Mouse (Mus musculus) hindbrain, embryonic 14.5 days (tissue): Measurements from ENCODE around the gene St6gal1. TPM values are rescaled to one million over a fixed set of nuclear protein-coding genes. Genes with fewer than 3 reads are reported as not detected.
A peak's percentile ranks its signal among the peaks of the same experiment; 100 is the strongest.

Experiments
- ATAC-seq: fragments of 200-750 bp; cut with Nextera tagmentation; 2 replicates; pipeline ENCODE4 v1.8.0; 2017; ENCODE audit warnings: moderate number of reproducible peaks, mild to moderate bottlenecking, moderate TSS enrichment, moderate library complexity; ENCODE audit not compliant: low FRiP score
- DNase-seq: peaks from one replicate; pipeline ENCODE4 v3.0.0-alpha.2; 2015; ENCODE audit warnings: low spot score
- H3K27ac ChIP-seq: fragments of 300-500 bp; sonication (generic); 2 replicates; pipeline ENCODE4 v1.5.1; 2014; ENCODE audit warnings: mild to moderate bottlenecking, moderate library complexity
- H3K27me3 ChIP-seq: fragments of 300-500 bp; sonication (generic); 2 replicates; pipeline ENCODE4 v1.6.1; 2014; ENCODE audit warnings: mild to moderate bottlenecking, low read length, mixed read lengths; ENCODE audit not compliant: control insufficient read depth, insufficient read depth
- H3K36me3 ChIP-seq: fragments of 300-500 bp; sonication (generic); replicated peaks from 2 replicates; pipeline ENCODE4 v1.6.1; 2014; ENCODE audit not compliant: control insufficient read depth, insufficient read depth
- H3K4me1 ChIP-seq: fragments of 300-500 bp; sonication (generic); replicated peaks from 2 replicates; pipeline ENCODE4 v1.6.1; 2014; ENCODE audit warnings: antibody characterized with exemption, low read length, mixed read lengths; ENCODE audit not compliant: control insufficient read depth, insufficient read depth
- H3K4me2 ChIP-seq: fragments of 300-500 bp; sonication (generic); replicated peaks from 2 replicates; pipeline ENCODE4 v1.6.1; 2014; ENCODE audit warnings: mild to moderate bottlenecking, moderate library complexity
- H3K4me3 ChIP-seq: fragments of 300-500 bp; sonication (generic); replicated peaks from 2 replicates; pipeline ENCODE4 v1.5.1; 2014; ENCODE audit warnings: mild to moderate bottlenecking, low read length
- H3K9ac ChIP-seq: fragments of 300-500 bp; sonication (generic); 2 replicates; pipeline ENCODE4 v1.6.1; 2014
- H3K9me3 ChIP-seq: fragments of 300-500 bp; sonication (generic); 2 replicates; pipeline ENCODE4 v1.6.1; 2016; ENCODE audit warnings: low read length; ENCODE audit not compliant: control insufficient read depth
- WGBS: fragments of 180-500 bp; shearing (Covaris S2); extraction: QIAGEN DNeasy Blood & Tissue Kit; methylation state at CpG from one replicate; pipeline ENCODE4 v1.1.7; 2014; 5-methylcytosine and 5-hydroxymethylcytosine counted together
- polyA plus RNA-seq: library from polyadenylated mRNA; unstranded; fragments of >200 nt; fragmentation: Nextera tagmentation; extraction: Ambion mirVana; gene quantifications from 2 replicates; pipeline ENCODE4 v1.2.1, GENCODE M21; 2014

The St6gal1 gene
- polyA plus RNA-seq, 1 experiment from 2014 or later, result 30.6 TPM

DNA sequence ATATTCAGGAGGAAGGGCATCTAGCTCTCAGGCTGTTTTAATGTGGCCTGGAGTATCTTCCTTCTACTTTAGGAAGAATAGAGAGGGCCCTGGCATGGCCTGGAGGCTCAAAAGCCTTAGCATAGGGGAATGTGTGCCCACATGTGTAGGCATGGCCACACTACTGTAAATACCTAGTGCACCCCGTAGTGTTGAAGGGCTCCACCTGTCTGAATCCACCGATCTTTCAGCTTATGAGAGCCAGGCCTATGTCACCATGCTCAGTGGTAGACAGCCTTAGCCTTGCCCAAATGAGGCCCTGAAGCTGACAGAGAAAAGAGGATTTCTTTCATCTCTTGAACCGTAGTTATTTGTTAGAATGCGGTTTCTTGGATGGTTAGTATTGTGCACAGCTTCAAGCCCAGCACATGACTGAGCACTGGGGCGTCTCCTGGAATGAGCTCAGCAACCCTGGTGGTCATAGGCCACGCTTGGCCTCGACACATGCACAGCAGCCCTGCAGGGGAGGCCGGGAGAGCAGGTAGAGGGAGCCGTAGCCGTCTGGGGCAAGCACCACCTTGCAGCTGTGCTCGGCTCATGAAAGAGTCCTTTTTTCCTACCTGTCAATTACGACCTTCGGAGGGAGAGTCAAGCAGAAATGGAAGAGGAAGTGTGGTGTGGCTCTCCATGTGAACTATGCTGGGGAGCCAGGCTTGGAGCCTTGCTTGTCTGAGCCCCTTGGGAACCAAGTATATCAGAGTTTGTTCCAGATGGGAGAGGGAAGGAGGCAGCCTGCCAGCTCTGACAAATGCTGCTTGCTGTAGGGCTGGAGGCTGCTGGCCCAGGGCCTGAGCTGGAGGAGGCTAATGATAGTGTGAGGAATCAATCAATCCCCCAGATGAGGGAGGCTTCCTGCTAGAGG lies 15.8 kb downstream of the St6gal1 start:
- H3K4me1 ChIP-seq, result peaks cover 18% of the 10 kb centered on the region
- ATAC-seq (peak; percentile 89), DNase-seq (peak; percentile 76)
- peak overlapping the region; percentile 58 for H3K27ac ChIP-seq
- 58% methylated on average over 13 of the region's 13 CpGs for WGBS
- H3K4me3 ChIP-seq, result no peak overlapping the region
- no peak overlapping the region for H3K9ac ChIP-seq
- no peaks in the 10 kb centered on the region for H3K9me3 ChIP-seq
- no peaks in the 10 kb centered on the region for H3K27me3 ChIP-seq
- no peaks in the 10 kb centered on the region; the same call in 1 of the 2 replicates for H3K36me3 ChIP-seq
- no peak overlapping the region for H3K4me2 ChIP-seq

GRCm38 (mm10) chr16:23240950-23241259 lies 16.4 kb downstream of the St6gal1 start:
- Histone ChIP-seq H3K27me3 (no peaks in the 10 kb centered on the region), H3K4me2 (no peak overlapping the region), H3K36me3 (no peaks in the 10 kb centered on the region; the same call in 1 of the 2 replicates), H3K9ac (no peak overlapping the region), H3K27ac (peak overlapping the region; percentile 58; the same call in 1 of the 2 replicates), H3K4me1 (peaks cover 18% of the 10 kb centered on the region), H3K9me3 (no peaks in the 10 kb centered on the region), H3K4me3 (no peak overlapping the region)
- ATAC-seq (no peak), DNase-seq (no peak)
- 56% methylated on average over 5 of the region's 5 CpGs for WGBS

GRCm38 (mm10) chr16:23243726-23244425 lies 19.3 kb downstream of the St6gal1 start:
- Histone ChIP-seq H3K27ac (no peak overlapping the region), H3K4me2 (no peak overlapping the region), H3K36me3 (no peaks in the 10 kb centered on the region; the same call in 1 of the 2 replicates), H3K9me3 (no peaks in the 10 kb centered on the region), H3K4me3 (no peak overlapping the region), H3K27me3 (no peaks in the 10 kb centered on the region), H3K9ac (no peak overlapping the region), H3K4me1 (peaks cover 18% of the 10 kb centered on the region)
- 66% methylated on average over 5 of the region's 5 CpGs for WGBS
- ATAC-seq (no peak), DNase-seq (no peak)

DNA sequence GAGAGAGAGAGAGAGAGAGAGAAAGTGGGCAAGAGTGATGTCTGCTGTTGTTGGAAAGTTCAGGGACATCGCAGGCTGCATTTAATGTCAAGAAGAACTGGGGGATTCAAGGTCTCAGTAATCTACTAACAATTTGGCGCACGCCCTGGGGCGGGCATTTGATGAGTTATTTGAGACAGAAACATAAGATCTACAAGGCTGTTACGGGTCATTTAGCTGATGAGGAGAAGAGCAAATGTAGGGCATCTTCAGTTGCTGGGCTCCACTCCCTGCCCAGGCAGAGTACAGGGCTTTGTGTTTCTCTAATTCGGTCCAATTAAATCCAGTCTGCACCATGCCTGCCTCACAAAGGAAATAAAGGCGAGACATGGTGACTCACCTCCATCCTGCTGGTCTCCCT lies 19.9 kb downstream of the St6gal1 start:
- 86% methylated on average over 7 of the region's 7 CpGs for WGBS
- H3K27me3 ChIP-seq, result no peaks in the 10 kb centered on the region
- no peak for ATAC-seq
- peaks cover 18% of the 10 kb centered on the region for H3K4me1 ChIP-seq
- no peak overlapping the region for H3K4me3 ChIP-seq
- H3K9ac ChIP-seq, result no peak overlapping the region
- no peak overlapping the region for H3K27ac ChIP-seq
- H3K36me3 ChIP-seq, result no peaks in the 10 kb centered on the region; the same call in 1 of the 2 replicates
- no peaks in the 10 kb centered on the region for H3K9me3 ChIP-seq
- DNase-seq, result no peak
- H3K4me2 ChIP-seq, result no peak overlapping the region

DNA sequence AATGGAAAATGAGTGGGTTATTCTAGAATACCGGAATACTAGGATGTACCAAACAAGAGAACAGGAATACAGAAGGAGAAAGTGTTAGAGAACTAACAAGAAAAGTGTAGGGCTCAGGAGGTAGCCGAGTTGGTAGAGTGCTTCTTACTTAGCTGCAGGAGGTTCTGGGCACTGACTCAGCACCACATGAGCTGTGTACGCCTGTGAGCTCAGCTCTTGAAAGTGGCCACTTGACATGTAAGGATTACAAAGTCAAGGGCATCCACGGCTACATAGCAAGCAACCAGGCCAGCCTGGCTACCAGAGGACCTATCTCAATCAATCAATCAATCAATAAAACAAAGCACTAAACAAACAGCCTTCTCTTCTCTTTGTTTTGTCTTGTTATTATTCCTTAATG lies 24.7 kb downstream of the St6gal1 start:
- H3K36me3 ChIP-seq, result no peaks in the 10 kb centered on the region
- WGBS, result 48% methylated on average over 4 of the region's 4 CpGs
- H3K9me3 ChIP-seq, result no peaks in the 10 kb centered on the region
- ATAC-seq, result no peak
- peaks cover 15% of the 10 kb centered on the region for H3K4me1 ChIP-seq
- no peaks in the 10 kb centered on the region for H3K27me3 ChIP-seq
- H3K4me3 ChIP-seq, result no peak overlapping the region
- no peak overlapping the region for H3K4me2 ChIP-seq
- DNase-seq, result no peak
- H3K9ac ChIP-seq, result no peak overlapping the region
- no peak overlapping the region for H3K27ac ChIP-seq

GRCm38 (mm10) chr16:23249762-23250161 lies 25.2 kb downstream of the St6gal1 start:
- no peak overlapping the region for H3K4me3 ChIP-seq
- 55% methylated on average over 6 of the region's 6 CpGs for WGBS
- no peak overlapping the region for H3K4me2 ChIP-seq
- ATAC-seq (no peak), DNase-seq (no peak)
- H3K27me3 ChIP-seq, result no peaks in the 10 kb centered on the region
- H3K9ac ChIP-seq, result no peak overlapping the region
- peaks cover 15% of the 10 kb centered on the region for H3K4me1 ChIP-seq
- H3K36me3 ChIP-seq, result no peaks in the 10 kb centered on the region
- H3K27ac ChIP-seq, result no peak overlapping the region
- no peaks in the 10 kb centered on the region for H3K9me3 ChIP-seq

DNA sequence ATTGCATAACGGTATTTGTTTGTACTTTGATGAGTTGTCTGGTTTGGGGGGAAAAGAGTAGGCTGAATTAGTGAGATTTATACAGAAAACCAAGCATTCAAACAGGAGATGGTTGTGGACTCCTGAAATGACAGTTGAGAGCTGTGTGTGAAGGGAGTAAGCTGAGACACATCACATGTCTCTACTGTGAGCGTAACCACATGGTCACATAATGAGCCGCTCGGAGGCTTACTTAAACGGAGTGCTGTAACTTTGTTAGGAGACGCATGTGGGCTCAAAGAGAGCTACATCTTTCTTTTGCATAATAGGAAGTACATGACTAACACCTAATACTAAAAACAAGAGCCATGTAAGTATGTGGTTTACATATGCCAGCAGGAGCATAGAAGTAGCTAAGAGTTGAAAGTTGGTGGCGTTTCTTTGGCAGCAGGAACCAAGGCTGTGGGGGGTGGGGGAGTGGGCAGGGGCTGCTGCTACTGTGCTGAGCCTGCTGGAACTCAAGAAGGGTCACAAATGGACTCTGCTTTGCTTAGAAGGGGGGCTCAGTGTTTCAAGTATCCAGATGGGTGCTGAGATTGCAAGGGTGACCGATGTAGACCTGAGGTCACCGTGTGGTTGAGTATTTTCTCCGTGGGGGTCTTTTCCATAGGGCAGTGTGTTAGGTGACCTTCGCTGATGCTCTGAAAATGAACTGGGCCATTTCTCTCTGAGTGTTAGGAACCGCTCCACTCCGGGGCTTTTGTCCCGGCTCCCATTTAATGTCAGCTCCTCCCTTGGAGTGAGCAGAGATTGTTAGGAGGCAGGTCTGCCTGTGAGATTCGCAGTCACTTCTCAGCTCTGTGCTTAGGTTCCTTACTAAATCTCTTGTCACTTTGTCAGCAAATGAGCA lies 26.3 kb downstream of the St6gal1 start:
- peak overlapping the region; percentile 16; the same call in 1 of the 2 replicates for H3K9ac ChIP-seq
- no peaks in the 10 kb centered on the region for H3K36me3 ChIP-seq
- H3K9me3 ChIP-seq, result no peaks in the 10 kb centered on the region
- H3K27me3 ChIP-seq, result no peaks in the 10 kb centered on the region
- DNase-seq (no peak), ATAC-seq (no peak)
- peaks cover 15% of the 10 kb centered on the region for H3K4me1 ChIP-seq
- H3K27ac ChIP-seq, result peak overlapping the region; percentile 58
- no peak overlapping the region for H3K4me3 ChIP-seq
- H3K4me2 ChIP-seq, result no peak overlapping the region
- 38% methylated on average over 15 of the region's 15 CpGs for WGBS

GRCm38 (mm10) chr16:23251445-23251773 lies 26.9 kb downstream of the St6gal1 start:
- WGBS, result 46% methylated on average over 2 of the region's 2 CpGs
- no peaks in the 10 kb centered on the region for H3K9me3 ChIP-seq
- ATAC-seq (no peak), DNase-seq (no peak)
- no peak overlapping the region for H3K4me3 ChIP-seq
- no peaks in the 10 kb centered on the region for H3K27me3 ChIP-seq
- peak overlapping the region; percentile 58 for H3K27ac ChIP-seq
- H3K9ac ChIP-seq, result 0 out of 2 replicates have a peak overlapping the region, but pooled peaks have one; percentile 16
- H3K36me3 ChIP-seq, result no peaks in the 10 kb centered on the region
- peaks cover 17% of the 10 kb centered on the region for H3K4me1 ChIP-seq
- no peak overlapping the region for H3K4me2 ChIP-seq

GRCm38 (mm10) chr16:23253620-23254019 lies 29.1 kb downstream of the St6gal1 start:
- Histone ChIP-seq H3K4me2 (no peak overlapping the region), H3K27me3 (no peaks in the 10 kb centered on the region), H3K4me3 (no peak overlapping the region), H3K9ac (no peak overlapping the region), H3K27ac (no peak overlapping the region), H3K4me1 (peaks cover 26% of the 10 kb centered on the region), H3K36me3 (0 out of 2 replicates have a peak, but pooled peaks cover 4% of the 10 kb centered on the region), H3K9me3 (no peaks in the 10 kb centered on the region)
- DNase-seq (no peak), ATAC-seq (no peak)
- 69% methylated on average over 6 of the region's 6 CpGs for WGBS
